Mouse (Mus musculus) cerebellum, adult 9-11 months (tissue): ENCODE results near the gene Spag9.

ENCODE experiments used
- DNase-seq: peaks from one replicate; pipeline ENCODE4 v3.0.0; 2022

Gene Spag9

DNA sequence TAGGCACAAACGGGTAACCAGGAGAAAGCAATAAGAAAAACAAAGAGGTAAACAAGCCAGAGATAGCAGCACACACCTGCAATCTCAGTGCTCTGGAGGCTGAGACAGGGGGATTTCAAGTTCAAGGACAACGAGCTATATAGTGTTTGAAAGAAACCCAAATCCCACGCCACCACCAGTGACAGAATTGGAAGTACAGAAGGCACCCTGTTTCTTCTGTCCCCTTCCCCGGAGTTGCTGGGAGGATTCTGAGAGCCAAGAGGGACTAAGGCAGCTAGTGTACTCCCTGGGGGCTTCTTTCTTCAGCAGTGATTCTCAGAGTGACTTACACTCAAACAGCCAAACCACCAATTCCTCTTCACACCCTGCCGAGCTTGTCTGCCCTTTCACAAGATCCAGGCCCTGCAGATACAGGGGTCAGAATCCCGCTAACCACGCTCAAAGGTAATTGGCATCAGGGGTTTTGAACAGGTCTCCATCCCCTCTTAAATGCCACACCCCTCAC is 164.1 kb downstream of the Spag9 start:
- DNase-seq = no peak

DNA sequence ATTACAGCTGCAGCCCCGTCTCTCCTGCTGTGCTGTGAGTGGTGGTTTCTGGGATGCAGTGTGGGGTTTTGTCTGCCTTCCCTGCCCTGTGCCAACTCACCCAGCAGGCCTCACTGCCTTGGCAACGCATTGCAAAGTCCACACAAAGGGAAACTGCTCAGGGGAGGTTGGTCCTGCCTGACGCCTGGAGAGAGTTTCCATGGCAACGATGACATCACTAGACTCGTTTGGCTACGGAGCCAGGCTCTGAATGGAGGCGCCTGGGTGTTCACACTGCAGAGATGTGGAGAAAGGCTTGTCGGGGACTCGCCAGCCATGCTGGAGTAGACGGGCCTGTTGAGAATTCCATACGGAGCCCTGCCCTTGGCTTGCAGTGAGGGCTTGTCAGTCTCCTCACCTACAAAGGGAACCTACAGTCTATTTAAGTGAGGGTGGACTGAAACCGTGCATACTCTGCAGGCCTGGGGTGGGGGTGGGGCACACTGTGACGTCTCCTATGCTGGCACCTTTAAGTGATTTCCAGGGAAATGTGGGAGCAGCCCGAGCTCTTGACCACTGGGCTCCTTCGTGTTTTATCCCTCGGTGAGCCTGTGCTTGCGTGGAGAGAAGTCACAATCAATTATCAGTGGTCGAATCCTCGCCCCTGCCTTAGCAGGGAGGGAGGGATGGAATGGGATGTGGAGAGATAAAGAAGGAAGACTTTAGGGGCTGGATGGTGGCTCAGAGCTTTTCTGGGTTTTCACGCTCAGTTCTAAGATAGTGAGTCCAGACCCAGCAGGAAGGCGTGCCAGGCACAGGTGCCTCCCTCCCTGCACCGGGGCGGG is 164.8 kb downstream of the Spag9 start:
- DNase-seq = peak; percentile 98

DNA sequence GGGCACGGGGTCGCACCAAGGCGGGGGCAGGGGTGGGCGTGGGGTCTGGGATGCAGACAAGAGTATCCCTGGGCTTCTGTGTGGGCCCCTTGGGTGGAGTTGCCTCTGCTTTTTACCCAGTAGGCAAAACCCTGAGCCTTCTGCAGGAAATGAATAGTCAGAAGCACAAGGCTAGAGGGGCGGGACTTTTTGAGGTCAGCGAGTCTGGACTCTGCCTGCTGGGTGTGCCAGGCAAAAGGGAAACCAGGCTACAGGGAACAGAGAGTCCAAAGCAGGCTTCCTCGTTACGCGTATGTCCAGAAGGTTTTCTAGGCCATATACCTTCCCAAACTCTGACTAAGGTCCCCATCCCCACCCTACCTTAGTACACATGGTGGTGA is 165.4 kb downstream of the Spag9 start:
- DNase-seq = peak; percentile 76

DNA sequence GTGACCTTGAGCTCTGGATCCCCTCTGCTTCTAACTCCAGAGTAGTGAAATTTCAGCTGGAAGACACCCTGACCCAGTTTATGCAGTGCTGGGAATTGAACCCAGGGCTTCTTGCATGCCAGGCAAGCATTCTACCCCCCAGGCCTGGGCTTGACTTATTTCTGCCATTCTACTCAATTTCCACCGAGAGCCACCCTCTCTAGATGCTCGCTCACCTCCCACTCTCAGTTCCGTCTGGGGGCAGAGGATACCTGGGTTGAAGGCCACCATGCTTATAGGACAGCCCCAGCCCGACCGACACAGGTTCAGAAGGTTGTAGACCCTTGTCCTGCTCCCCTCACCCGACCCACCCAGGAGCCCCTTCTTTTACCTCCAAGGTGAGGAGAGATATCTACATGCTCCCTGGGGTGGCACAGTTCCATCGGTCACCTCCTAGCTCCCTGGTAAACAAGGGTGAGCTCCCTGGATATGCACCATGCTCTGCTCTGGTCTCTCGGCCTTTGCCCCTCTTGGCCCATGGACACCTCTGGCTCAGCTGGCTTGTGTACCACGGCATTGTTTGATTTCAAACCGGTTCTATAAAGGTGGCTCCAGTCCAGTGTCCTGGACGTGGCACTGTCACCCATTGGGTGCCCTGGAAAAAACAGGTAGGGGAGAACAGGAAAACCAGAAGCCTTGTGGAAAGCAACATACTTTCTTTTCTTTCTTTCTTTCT is 166.1 kb downstream of the Spag9 start:
- DNase-seq = peak; percentile 53

DNA sequence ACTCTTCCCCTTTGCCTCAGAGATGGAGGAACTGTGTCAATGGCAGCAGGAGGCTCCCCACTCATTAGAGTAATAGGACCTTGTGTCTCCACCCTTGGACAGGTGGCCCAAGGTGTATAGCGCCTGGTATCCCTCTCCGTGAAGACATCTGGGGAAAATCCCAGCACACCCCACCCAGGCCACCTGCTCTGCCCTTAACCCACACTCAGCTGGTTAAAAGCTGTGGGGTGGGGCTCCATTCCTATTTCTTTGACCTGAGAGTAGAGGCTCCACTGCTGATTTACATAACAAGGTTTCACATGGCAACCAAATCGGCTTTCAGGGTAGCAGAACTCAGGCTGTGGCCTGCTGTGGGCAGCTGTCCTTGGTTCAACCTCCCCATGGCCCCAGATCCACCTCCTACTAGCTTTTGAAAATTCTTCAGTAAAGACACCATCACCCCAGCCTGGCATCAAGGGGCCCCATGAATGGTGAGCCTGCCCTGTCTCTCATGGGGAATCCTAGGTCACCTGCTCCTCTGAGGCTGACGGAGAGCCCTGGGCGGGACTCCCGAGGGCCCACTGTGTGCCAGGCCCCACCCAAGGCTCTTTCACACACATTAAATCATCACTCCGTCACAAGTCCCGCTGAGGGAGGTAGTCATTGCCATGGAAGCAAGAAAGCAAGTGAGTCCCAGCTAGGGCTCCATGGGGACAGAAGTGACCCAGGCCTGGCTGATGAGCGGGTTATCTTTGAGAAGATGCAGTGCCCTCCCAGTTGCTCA is 167.3 kb downstream of the Spag9 start:
- no peak for DNase-seq

DNA sequence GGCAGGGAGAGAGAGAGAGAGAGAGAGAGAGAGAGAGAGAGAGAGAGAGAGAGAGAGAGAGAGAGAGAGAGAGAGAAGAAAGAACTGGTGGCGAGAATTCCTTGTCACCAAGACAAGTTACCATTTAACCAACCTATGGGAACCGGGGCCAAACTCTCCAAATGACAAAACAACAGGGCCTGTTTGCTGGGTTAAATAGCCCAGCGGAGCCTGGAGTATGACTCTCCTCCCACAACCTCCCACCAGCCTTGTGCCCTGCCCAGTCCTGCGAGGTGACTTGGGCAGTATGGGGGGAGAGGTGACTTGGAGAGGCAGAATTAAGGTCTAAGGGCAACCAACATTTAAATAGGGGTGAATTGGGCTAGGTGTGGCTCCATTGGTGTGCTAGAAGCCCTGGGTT is 169.9 kb downstream of the Spag9 start:
- no peak for DNase-seq

DNA sequence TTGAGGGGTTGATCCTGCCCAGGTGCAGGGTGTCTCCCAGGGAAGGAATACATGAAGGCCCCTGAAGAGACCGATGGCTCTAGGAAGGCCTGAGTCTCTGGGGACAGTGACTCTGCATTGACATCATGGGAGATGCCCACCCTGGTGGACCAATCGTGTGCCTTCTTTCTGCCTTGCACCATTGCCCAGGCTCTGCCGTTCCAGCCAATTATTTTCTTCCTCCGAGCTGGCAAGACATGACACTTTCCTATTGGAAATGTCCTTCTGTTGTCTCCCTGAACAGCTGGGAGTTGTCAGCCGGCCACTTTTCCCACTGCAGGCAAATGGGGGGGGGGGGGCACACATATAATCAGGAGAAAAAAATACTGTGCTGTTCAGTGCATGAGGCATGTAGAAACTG is 172.3 kb downstream of the Spag9 start:
- no peak for DNase-seq

DNA sequence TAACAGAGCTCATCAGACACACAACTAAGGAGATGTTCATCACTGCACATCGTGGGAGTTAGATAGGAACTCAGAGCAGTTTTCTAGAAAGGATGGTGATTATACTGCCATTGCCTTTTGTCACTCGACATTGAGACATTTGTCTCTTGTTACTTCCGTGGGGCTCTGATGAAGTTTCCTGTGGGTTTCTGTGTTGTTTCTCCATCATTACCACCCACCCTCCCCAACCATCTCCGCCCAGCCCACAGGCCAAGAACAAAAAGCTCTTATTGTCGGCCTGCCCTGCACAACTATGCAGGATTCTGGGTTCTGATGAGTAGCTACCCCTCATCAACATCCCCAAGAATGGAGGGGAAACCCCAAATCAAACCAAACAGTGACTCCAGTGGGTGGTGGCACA is 173.7 kb downstream of the Spag9 start:
- DNase-seq = no peak

DNA sequence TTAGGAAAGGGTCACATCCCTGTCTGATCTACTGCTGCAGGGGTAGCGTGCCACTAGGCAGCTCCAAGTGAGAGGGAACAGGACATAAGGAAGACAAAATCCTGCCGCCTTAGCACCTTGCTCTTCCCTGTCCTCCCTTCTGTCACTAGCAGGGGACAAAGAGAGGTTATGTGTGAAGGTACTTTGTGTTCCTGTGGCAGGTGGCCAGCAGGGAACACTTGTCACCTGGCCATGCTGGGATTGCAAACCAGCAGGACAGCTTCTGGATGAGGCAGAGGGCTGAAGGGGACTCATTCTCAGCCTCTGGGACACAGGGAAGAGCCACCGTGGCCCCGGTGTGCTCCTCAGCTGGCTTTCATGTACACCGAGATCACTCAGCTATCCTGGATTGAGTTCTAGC is 175.8 kb downstream of the Spag9 start:
- no peak for DNase-seq

DNA sequence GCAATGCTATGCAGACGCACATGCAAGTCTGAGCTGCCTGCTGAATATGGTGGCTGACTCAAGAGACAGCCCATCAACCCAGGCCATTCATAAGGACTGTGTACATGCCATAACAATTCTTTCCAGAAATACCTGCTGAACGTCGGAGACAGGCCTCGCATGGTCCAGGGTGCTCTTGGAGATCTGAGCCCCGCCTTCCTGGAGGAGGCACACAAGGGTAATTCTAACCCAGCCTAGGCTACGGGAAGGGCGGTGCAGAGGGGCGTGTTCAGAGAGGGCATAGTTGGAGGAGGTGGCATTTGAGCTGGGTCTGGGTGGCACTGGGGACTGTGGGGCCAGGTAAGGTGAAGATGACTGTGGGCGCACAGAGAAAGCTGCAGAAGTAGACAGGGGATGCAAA is 176.3 kb downstream of the Spag9 start:
- DNase-seq = no peak

DNA sequence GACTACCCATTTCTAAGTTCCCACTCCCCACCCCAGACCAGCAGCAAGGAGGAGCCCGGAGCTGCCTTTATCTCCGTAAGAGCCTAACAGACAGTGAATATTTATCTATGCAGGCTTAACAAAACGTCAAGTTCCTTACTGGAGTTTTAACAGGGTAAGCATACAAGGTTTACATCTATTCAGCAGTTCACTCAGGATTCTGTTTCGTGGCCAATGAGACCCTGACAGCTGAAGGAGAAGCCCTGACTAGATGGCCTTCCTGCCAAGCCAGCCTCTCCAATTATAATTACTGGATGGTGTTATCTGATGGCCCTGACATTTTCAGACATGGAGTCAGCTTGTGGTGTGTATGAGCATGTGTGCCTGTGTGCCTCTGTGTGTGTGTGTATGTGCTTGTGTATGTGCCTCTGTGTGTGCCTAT is 177.8 kb downstream of the Spag9 start:
- no peak for DNase-seq

DNA sequence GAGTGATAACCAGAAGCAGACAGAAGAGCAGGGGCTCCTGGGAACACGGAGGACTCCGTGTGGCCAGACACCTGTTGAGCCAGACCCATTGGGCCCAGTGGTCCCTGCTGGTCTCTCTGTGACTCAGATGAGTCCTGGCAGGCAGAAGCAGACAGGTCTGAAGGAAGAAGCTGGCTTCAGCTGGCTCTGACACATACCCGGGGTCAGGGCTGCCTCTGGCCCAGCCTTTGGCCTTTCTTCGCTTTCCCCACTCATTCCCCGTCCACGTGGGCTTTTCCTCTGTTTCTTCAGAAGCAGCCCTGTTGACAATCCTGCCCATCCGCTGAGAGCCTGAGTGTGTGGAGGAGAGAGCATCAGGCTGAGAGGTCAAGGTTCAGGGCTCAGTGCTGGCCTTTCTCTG is 179.4 kb downstream of the Spag9 start:
- no peak for DNase-seq
